Mouse (Mus musculus): ENCODE data around the gene Fgd5.
A peak's percentile ranks its signal among the peaks of the same experiment; 100 is the strongest.
"Not testable (repeated sequence)": the region's sequence is repeated elsewhere in the genome, so short reads cannot be mapped to it uniquely, and the experiment has no call there.

Gene Fgd5

DNA sequence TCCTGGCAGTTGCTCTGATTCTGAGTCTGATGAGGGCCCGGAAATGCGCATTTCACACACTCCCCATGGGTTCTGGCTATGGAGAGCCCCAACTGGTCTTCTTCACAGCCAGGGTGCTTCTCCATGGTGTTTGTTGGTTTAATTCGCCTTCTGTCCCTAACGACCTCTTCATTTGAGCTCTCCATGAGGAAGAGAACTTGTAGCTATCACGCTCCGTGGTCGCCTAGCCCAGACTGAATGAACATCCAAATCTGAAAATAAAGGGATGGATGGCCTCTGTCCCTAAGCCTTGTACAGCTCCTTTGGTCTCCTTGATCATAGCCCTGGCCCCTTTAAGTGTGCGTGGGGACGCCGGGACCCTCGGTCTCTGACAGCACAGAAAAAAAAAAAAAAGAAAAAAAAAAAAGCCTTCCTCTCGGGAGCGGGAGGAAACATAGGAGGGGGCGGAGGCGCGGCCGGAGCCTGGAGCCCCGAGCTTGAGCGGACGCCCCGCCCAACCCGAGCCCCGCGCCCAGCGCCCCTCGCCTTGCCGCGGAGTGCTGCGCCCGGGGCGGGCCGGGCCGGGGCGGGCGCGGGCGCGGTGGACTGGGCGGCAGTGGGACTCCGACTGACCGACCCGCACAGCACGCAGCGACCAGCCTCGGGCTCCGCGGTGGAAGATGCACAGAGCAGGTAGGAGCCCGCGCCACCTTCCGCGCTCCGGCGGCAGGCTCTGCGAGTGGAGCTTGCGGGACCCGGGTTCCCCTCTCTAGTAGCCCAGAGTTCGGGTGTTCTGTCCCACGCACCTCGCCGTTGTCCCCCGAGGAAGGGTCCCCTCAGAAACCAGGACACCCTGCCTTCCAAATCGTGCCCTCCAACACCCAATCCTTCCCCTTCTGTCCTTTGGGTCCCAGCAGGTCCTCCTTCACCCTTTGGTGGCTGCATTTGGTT, at the start of gene Fgd5:
Fgd5 (plus strand) TSS at position 508 of the 930 bp plus-strand sequence.
- DNase-seq (ENCODE audit: low read depth): no peak

DNA sequence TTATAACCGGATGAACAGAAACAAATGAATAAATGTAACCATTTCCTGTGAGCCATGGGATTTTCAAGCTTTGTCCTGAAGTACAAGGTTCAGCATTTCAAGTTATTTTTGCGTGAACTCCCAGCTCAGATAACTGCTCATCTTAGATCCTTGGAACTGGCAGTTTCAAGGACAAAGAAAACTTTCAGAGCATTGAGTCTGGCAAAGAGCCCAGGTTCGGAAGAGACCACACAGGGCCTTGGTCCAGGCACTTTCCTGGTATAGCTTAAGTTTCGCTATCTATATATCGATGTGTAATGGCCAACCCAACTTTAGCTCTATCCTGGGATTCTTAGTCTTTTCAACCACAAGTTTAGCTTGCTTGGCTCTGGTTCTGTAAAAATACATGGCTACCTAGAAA, 47.4 kb upstream of the Fgd5 start:
- DNase-seq (ENCODE audit: low read depth): no peak

DNA sequence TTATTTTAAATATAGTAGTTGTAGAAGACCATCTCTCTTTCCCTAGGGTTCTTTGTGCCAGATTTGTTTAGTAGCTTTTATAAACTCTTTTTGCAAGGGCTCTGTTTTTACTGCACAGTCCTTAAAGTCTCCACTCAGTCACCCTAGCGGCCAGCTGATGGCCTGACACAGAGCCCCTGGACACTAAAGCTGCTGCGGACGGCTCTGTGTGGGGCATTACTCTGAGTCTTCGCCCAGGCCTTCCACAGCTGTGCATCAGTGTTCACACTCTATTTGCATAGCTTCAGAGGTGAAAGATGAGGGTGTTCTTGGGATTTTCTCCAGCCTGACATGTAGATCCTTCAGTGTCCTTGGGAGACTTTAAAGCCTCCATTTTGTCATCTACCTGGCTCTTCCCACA, 40.2 kb upstream of the Fgd5 start:
- no peak for DNase-seq (ENCODE audit: low read depth)

DNA sequence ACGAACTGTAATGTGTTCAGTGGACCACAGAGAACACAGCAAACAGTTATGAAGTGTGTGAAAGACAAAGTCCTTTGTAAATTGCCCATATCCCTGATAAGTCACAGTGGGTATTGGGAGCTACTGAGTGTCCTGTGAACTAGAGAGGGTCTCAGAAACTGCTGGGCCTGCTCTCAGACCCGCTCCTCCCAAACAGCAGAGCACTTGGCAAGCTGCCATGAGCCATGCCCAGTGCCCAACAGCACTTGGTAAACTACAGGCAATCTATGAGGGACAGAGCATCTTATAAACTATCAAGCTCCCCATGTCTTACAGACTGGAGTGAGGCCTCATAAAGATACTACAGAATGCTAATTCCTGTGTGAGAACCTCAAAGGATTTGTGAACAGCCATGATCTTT, 30.3 kb upstream of the Fgd5 start:
- no peak for DNase-seq (ENCODE audit: low read depth)

DNA sequence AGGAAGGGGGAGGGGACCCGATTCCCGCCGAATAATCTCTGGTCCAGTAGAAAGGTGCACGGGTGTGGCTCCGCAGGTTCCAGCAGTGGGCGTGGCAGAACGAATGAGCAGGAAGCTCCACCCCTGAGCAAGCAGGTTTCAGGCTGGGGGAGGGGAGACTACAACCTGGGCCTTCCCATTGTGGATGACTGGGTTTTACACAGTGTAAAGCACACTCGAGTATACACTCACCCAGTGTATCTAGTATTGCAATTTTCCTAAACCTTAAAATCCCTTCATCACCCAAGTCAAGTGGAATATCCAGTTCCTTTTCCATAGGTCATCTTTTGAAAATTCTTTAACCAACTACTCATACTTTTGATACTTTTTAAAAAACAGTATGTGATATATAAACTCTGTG, 20.7 kb upstream of the Fgd5 start:
- not testable (repeated sequence) for DNase-seq (ENCODE audit: low read depth)

DNA sequence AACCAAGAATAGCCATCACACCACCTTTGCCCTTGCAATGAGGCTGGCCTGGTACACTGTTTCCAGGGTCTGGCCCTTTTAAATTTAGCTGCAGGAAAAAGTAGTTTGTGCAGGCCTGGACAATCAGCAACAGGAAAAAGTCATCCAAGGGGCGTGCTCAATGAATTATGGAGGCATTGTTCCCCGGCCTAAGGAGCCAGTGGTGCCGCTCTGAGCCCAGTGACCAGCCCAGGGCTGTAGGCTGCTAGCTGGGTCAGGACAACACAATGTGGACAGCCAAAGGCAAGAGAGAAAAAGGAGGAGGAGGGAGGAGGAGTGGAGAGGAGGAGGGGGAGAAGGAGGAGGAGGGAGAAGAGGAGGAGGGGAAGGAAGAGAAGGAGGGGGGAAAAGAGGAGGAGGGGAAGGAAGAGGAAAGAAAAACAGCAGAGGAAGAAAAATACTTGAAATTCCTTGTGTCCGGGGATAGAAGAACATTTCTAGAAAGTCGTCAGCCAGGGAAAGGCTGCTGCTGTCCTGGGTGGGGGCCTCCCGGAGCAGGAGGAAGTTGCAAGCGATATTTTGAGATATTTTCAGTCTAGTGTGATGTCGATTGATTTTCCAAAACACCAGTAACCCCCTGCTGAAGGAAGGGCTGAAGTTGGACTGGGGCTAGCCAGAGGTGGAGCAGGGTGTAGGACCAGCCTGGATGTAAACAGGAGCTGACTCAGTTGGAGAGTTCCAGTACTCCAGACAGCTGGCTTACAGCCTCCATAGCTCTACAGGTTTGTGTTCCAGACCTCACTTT, 18.5 kb upstream of the Fgd5 start:
- no peak for DNase-seq (ENCODE audit: low read depth)

DNA sequence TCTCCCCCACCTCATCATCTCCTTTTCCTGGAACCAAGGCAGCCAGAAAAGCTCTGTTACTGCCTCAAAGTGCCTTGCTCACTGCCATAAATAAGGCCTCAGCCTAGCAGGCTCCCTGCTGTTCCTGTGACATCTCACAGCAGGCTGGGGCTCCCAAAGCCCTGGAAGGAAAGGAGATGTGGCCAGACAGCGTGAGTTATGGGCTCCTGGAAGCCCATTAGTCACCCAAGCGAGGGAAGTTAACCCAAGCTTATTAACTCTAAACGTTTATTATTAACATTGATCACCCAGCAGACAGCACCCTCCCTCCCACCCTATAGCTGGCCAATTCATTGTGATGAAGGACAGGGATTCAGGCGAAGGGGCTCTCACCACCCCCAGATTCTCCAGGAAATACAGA, 15.2 kb upstream of the Fgd5 start:
- no peak for DNase-seq (ENCODE audit: low read depth)

DNA sequence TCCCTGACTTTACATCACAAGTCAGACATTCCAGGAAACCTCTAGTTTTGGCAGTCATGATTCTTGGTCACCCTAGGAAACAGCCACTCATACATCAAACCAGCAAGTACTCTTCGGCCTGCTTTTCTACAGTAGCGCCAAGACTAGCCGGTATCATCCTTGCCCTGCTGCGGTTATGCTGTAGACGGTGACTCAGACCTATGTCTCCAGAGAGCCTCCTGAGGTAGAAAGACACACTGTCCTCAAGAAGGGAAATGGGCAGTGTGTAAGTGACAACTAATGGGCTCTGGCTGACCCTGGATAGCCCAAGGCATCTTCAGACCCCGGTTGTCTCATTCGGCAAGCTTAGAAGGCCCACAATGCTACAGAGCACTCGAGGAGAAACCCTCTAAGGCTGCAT, 13.6 kb upstream of the Fgd5 start:
- no peak for DNase-seq (ENCODE audit: low read depth)

DNA sequence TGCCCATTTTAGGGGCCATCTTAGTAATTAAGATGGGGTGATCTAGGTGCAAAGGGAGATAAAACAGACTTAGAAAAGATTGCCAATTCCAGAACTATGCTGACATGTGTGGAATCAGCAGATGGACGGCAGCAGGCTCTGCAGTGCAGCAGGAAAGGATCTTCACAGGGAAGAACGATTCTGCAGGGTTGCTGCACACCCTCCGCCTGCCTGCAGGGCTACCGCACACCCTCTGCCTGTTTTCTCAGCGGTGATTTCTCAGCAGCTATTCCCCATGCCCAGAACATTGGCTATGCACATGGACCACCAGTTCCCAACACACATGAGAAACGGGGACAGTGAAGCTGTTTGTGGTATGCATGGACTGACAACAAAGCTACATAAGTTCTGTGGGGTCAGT, 12.7 kb upstream of the Fgd5 start:
- DNase-seq (ENCODE audit: low read depth): no peak

DNA sequence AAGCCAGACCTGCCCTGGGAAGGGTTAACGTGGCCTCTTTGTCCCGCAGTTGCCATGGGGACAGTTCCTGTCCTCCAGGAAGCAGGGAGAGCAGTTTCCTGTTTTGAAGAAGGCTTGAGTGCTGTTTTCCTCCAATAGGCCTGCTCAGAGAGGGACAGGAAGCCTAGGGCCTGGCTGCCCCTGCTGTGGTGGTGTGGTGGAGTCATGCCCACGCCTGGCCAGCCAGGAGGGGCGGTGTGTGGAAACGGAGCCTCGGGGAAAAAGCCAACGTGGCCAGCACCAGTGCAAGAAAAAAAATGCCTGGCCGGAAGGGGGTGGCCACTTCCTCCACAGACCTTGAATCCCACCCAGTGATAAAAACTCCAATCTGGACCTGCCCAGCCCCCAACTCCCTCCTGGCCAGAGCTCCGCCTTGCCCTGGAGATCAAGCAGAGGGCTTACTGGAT, 6.5 kb upstream of the Fgd5 start:
- DNase-seq (ENCODE audit: low read depth): peak; percentile 25

DNA sequence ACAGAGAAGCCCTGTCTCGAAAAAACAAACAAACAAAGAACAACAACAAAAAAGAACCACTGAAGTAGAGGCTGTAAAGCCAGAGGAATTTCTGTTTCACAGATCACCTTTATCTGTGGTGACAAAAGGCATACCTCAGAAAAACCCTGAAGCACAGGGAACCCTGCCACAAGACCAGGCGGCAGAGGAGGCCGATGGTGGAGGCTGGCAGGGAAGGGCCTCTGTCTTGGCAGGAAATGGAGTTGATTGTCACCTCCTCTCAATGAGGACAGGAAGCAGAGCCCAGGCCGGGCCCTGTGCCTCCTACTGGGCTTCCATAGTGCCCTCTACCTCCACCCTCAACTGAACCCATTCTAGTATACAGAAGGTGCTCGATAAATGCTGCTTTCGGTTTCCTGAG, 4.7 kb upstream of the Fgd5 start:
- DNase-seq (ENCODE audit: low read depth): no peak

DNA sequence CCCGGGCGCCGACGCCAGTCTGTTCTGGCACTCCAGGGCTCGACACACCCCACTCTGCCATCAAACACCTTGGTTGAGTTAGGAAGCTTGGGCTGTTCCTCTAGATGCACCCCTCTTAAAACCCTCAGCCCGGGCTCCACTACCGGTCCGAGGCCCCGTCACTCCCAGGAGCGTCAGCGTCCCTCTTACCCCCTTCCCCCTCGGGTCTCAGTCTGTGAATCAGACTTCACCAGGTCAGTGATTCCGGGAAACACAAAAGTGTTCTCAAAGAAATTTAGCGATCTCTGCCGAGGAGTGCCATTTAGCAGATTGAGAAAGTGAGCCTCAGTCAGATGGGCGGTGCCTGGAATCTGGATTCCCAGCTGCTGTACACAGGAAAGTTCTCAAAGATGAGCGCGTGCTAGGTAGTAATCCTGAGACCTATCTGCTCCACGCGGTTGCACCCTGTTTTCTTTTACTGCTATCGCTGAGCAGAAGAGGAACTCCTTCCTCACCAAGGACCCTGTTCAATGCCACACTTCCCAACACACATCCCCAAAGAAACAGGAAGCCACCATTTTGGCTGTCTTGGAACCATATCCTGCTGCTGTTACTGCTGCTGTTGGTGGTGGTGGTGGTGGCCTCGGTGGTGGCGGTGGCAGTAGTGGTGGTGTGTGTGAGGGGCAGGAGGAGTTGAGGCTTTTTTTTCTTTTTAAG, 771 bp downstream of the Fgd5 start:
- no peak for DNase-seq (ENCODE audit: low read depth)

DNA sequence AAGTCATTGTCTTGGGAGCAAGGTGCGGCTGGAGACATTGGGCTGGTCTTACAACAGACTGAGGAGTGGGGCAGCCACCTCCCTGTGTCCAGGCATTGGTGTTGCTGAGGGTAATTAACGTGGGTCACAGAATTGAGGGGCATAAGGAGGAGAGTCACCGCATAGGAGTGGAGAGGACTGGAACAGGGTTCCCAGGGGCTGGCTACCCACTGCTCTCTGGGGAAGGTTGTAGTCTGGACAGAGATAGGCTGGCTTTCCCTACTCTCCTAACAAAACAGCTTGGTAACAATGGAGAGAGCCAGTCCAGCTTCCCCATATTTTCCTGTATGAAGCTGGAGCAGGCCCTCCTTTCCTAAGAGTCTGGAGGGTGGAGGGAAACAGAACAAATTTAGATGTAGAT, 1.3 kb downstream of the Fgd5 start:
- no peak for DNase-seq (ENCODE audit: low read depth)

DNA sequence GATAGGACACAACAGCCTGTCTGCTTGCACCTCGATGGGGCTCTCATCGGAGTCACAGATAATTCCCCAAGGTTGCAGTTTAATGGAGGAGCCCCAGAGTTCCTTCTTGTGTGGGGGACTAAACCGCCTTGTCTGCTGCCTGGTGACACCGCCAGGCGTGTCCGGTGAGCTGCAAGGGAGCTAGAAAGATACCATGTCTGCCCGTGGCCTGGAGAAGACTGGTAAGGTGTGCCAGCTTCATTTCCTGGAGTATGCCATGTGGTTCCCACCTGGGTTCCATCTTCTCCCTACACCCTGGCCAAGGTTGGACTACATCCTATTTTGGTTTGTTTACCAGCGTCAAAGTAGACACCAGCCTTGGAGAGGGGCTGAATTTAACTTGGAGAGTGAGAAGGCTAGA, 11.4 kb downstream of the Fgd5 start:
- no peak for DNase-seq (ENCODE audit: low read depth)

DNA sequence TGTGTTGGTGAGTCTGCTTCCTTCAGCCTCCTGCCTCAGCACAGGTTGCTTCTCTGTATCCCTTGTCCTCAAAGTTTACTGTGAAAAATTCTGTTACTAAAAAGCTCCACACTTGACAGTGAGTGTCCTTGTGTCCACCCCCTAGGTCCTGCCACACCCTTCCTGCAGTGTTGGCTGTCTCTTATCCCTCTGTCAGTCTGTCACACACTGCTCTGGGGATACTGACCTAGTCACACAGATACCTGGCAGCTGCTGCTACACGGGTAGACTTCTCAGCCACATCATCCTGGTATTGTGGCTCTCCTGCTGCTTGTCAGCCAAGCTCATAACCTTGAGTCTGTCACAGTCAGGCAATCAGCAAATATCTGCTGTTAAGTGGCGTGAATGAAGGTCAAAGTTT, 14.1 kb downstream of the Fgd5 start:
- DNase-seq (ENCODE audit: low read depth): no peak

DNA sequence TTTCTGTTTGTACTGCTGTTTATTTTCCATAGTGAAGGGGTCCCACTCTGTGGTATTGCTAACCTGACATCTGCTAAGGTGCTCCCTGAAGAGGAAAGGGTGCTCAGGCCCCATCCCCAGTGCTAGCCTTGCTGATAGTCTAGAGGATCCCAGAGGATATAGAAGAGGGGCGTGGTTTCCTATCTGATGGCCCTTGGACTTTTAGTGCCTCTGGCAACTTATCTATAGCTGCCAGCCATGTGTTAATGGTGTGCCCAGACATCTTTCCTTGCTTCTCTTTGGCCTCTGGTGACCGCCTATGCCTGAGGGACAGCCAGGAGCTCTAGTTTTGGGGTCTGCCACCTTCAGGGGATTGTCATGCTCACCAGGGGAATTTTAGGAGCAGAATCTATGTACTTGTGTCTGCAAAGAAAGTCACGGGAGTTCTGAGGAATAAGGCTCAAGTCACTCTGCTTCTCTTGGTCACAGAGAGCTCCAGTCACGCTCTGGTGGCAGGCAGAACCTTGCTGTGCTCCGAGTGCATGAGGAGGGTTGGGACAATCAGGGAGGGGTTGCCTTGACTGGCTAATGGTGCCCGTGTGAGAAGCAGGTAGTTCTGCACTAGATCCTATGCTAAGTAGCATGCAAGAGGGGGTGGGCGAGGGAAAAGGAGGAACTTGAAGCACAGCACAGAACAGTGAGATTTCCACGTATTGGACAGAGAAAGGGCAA, 15.3 kb downstream of the Fgd5 start:
- DNase-seq (ENCODE audit: low read depth): no peak

DNA sequence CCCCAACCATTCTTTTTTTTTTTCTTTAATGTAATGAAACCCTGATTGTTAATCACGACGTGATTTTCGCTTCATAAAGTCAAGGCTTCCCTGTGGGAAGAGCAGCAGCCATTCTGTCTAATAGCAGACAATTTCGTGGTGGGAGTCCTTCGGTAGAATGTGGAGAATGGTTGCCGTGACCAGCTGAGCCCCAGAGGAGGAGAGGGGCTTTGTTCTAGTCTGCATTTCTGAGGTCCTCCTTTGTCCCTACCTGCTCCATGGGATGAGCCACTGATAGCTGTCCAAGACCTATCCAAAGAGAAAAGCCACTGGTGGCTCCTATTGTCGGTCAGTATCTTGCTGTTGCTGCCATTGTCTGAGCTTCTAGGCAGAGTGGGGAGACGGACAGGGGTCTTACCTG, 17.4 kb downstream of the Fgd5 start:
- DNase-seq (ENCODE audit: low read depth): no peak

DNA sequence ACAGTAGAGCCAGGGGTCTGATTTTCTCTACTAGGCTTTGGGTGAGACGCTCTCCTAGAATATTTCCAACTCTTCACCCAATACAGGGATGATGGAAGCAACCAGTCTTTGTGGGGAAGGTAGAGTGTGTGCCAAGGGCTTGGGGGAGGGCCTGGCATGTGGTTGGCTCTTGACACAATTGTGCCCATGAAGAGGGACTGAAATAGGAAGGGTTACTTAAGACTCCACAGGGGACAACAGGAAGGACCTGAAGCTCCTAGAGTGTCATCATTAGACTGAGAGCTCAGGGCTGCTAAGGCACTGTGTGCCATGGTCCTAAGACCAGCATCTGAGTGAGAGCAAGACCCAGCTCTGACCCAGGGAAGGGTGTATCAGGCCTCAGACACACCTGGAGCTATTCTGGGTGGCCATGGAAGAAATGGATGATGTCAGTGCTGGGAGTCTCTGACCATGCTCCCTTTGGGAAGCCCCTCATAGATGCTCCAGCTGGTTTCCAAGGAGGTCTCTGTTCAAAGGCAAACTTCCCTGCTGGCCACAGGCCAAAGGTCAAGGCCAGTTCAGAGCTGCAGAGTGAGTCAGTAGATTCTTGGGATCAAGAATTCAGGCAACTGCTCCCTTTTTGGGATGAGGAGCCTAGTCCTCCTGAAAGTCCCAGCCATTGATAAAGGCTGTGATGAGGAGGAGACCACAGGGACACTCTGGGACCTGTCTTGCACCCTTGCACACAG, 24.0 kb downstream of the Fgd5 start:
- DNase-seq (ENCODE audit: low read depth): no peak

DNA sequence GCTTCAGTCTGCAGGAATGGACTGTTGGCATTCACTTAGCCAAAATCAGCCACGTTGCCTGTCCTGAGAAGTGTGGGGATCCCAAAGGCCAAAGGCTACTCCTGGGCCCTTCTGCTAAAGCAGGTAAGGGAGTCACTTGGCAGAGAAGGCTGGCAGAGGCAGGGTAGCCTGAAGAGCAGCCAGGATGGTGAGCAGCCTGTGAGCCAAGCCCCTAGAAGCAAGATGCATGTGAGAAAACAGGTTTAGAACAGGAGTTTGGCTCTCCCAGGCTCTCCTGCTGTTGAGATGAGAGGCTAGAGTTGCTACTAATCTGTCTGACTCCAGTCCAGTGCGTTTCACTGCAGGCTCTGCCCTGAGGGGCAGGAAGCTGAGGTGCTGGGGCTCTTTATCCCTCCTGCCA, 25.0 kb downstream of the Fgd5 start:
- DNase-seq (ENCODE audit: low read depth): no peak

DNA sequence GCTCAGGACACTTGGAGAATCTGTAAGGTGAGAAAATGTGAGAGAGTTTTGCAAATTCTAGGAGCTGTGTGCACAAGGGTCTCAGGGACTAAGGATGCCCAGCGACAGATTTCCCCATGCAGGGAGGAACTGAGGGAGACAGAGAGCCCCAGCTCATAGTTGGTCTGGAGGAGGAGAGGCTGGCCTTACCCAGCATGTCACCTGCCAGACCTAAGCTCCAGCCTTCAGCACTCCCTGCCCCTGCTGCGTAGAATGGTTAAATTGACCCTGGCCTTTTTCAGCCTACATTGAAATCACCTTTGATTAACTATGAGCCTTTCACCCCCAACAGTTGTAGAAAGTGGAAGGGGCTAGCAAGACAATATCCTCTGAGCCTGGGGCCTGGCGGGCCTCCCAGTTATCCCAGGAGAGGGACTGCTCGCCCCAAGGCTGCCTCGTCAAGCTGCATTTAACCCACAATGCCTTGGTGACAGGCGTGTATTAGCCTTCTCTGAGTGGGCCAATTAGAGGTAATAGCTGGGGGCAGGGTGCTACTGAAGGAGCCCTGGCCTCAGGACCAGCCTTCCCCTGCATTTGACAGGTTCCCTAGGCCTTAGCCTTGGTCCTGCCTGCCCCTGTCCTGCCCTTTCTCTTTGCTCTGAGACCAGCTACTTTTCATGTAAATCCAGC, 25.6 kb downstream of the Fgd5 start:
- DNase-seq (ENCODE audit: low read depth): no peak

DNA sequence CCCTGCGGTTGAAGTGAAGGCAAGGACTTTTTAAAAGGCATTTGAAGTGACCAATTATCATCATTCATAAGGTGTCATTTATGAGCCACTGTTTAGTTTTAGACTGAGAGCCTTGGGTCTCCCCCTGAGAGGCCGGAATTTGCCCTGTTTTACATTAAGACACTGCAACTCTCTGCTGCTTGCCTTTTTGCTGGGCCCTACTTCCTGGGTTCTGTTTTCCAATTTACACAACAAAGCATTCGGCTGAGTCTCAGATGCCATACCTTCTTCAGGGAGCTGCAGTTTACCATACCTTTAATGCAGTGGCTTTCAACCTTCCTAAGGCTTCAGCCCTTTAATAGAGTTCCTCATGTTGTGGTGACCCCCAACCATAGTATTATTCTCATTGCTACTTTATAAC, 26.1 kb downstream of the Fgd5 start:
- no peak for DNase-seq (ENCODE audit: low read depth)

Measured in induced T-regulatory cell, adult 2 months (primary cell).